Mouse (Mus musculus): Measurements from ENCODE around the gene Dnajb12. TPM values are rescaled to one million over a fixed set of nuclear protein-coding genes. Genes with fewer than 3 reads are reported as not detected.

The Dnajb12 gene
- polyA plus RNA-seq, 2 experiments: 26.3 to 34.1 TPM

DNA sequence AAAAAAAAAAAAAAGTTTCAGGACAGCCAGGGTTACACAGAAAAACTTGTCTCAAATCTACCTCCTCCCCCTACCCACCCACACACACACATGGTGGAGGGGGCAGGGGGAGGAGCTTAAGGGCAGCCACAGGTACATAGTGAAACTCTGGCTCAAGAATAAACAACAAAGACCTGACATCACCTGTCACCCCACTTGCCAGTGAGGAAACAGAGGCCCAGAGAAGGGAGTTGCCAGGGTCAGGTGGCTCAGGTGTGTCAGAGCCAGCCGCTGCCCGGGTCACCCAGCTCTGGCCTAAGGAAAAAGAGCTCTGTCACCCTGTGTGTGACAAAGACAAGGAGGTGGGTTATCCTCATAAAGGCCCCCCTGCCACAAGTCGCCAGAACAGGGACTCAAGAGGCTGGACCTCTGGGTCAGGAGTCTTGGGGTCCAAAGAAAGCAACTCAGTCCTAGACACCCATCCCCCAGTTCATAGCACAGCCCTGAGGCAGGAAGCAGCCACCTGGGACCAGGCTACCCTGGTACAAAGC lies 27.8 kb downstream of the Dnajb12 start:
- Histone ChIP-seq H3K27me3 (ENCODE audit: control insufficient read depth, insufficient read depth, low read length) (no peaks in the 10 kb centered on the region), H3K4me2 (replicated peaks; ENCODE audit: low read depth, low read length, severe bottlenecking) (no peak overlapping the region), H3K4me3 (replicated peaks; ENCODE audit: low read length) (no peak overlapping the region), H3K4me1 (ENCODE audit: control insufficient read depth, insufficient read depth, low read length) (peaks cover 53% of the 10 kb centered on the region), H3K27ac (replicated peaks; ENCODE audit: low read depth, low read length) (peak overlapping the region; percentile 6; the same call in 1 of the 2 replicates), H3K36me3 (ENCODE audit: control insufficient read depth, insufficient read depth, low read length) (no peaks in the 10 kb centered on the region), H3K9me3 (ENCODE audit: control insufficient read depth, low read length) (no peaks in the 10 kb centered on the region), H3K9ac (ENCODE audit: low read depth, low read length, severe bottlenecking) (no peak overlapping the region)
- no peak for DNase-seq (ENCODE audit: low spot score)
- 76% methylated on average over 3 of the region's 3 CpGs for WGBS
- no peak for TF ChIP-seq POLR2A (IDR thresholded peaks at IDR 0.05; ENCODE audit: borderline replicate concordance, extremely low read depth, insufficient read depth, insufficient read length)
- ATAC-seq (ENCODE audit: low FRiP score, low read depth): no peak

DNA sequence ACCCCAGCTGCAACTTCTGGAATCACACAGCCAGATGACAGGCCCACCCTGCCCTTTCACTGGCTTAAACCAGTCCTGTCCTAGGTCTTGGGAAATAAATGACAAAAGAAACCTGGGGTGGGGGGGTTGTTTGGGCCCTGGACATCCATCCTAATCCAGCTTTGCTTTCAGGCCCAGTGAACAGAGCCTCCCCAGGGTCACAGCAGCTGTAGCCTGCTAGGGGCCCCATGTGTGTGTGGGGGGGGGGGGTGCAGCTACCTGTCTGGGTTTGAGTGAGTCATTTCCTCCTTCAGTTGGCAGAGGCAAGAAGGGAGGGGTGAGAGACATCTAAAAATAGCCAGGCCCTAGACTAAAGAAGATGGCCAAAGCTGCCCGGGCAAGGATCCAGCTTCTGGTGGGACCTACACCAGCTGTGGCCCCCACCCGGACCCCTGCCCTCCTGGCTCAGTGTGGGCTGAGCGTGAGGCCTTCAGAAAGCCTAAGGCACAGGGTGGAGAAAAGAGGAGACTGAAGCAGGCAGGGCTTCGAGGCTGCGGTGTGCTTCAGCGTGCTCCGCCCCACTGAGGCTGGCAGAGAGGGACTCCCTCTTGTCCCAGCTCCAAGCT lies 28.4 kb downstream of the Dnajb12 start:
- no peak overlapping the region for H3K9ac ChIP-seq (ENCODE audit: low read depth, low read length, severe bottlenecking)
- H3K36me3 ChIP-seq (ENCODE audit: control insufficient read depth, insufficient read depth, low read length): no peaks in the 10 kb centered on the region
- TF ChIP-seq POLR2A (IDR thresholded peaks at IDR 0.05; ENCODE audit: borderline replicate concordance, extremely low read depth, insufficient read depth, insufficient read length): no peak
- H3K9me3 ChIP-seq (ENCODE audit: control insufficient read depth, low read length): no peaks in the 10 kb centered on the region
- H3K4me2 ChIP-seq (replicated peaks; ENCODE audit: low read depth, low read length, severe bottlenecking): no peak overlapping the region
- peaks cover 49% of the 10 kb centered on the region for H3K4me1 ChIP-seq (ENCODE audit: control insufficient read depth, insufficient read depth, low read length)
- H3K4me3 ChIP-seq (replicated peaks; ENCODE audit: low read length): no peak overlapping the region
- peak; percentile 47 for ATAC-seq (ENCODE audit: low FRiP score, low read depth)
- H3K27ac ChIP-seq (replicated peaks; ENCODE audit: low read depth, low read length): peak overlapping the region; percentile 67
- 14% methylated on average over 5 of the region's 7 CpGs for WGBS
- H3K27me3 ChIP-seq (ENCODE audit: control insufficient read depth, insufficient read depth, low read length): no peaks in the 10 kb centered on the region
- peak; percentile 79 for DNase-seq (ENCODE audit: low spot score)

DNA sequence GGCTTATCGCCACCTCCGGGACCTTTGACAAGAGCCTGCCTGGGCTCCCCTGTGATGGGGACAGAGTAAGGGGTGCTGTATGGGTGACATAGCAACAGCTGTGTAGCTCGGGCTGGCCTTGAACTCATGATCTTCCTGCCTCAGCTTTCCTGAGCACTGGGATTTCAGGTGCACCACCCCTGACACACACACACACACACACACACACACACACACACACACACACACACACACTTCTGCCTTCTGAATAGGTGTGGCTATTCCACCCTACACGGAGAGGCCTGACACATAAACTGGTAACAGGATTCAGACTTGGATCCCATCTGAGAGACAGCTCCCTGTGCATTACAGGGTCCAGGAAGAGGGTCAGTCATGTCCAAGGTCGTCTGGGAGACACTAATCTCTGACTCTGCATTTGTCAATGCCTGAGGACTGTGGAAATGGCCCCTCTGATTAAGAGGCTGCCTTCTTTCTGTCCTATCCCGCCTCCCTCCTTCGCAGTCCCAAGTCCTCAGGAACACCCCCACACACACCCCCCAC lies 29.5 kb downstream of the Dnajb12 start:
- Histone ChIP-seq H3K9me3 (ENCODE audit: control insufficient read depth, low read length) (no peaks in the 10 kb centered on the region), H3K9ac (ENCODE audit: low read depth, low read length, severe bottlenecking) (no peak overlapping the region), H3K27ac (replicated peaks; ENCODE audit: low read depth, low read length) (peak overlapping the region; percentile 48; the same call in 1 of the 2 replicates), H3K4me3 (replicated peaks; ENCODE audit: low read length) (no peak overlapping the region), H3K4me1 (ENCODE audit: control insufficient read depth, insufficient read depth, low read length) (peaks cover 41% of the 10 kb centered on the region), H3K36me3 (ENCODE audit: control insufficient read depth, insufficient read depth, low read length) (no peaks in the 10 kb centered on the region), H3K4me2 (replicated peaks; ENCODE audit: low read depth, low read length, severe bottlenecking) (peak overlapping the region; percentile 22), H3K27me3 (ENCODE audit: control insufficient read depth, insufficient read depth, low read length) (no peaks in the 10 kb centered on the region)
- 54% methylated on average over 7 of the region's 7 CpGs for WGBS
- ATAC-seq (ENCODE audit: low FRiP score, low read depth) (no peak), DNase-seq (ENCODE audit: low spot score) (no peak)
- TF ChIP-seq POLR2A (IDR thresholded peaks at IDR 0.05; ENCODE audit: borderline replicate concordance, extremely low read depth, insufficient read depth, insufficient read length): no peak

- ATAC-seq (ENCODE audit: low FRiP score, low read depth) (0 out of 2 replicates have a peak, but pooled peaks have one; percentile 29), DNase-seq (ENCODE audit: low spot score) (peak; percentile 82)
- H3K4me2 ChIP-seq (replicated peaks; ENCODE audit: low read depth, low read length, severe bottlenecking): peak overlapping the region; percentile 22
- peaks cover 41% of the 10 kb centered on the region for H3K4me1 ChIP-seq (ENCODE audit: control insufficient read depth, insufficient read depth, low read length)
- H3K9me3 ChIP-seq (ENCODE audit: control insufficient read depth, low read length): no peaks in the 10 kb centered on the region
- no peak for TF ChIP-seq POLR2A (IDR thresholded peaks at IDR 0.05; ENCODE audit: borderline replicate concordance, extremely low read depth, insufficient read depth, insufficient read length)
- H3K27ac ChIP-seq (replicated peaks; ENCODE audit: low read depth, low read length): peak overlapping the region; percentile 48; the same call in 1 of the 2 replicates
- 9% methylated on average over 14 of the region's 14 CpGs for WGBS
- no peak overlapping the region; the same call in 1 of the 2 replicates for H3K9ac ChIP-seq (ENCODE audit: low read depth, low read length, severe bottlenecking)
- no peaks in the 10 kb centered on the region for H3K36me3 ChIP-seq (ENCODE audit: control insufficient read depth, insufficient read depth, low read length)
- no peak overlapping the region for H3K4me3 ChIP-seq (replicated peaks; ENCODE audit: low read length)
- no peaks in the 10 kb centered on the region for H3K27me3 ChIP-seq (ENCODE audit: control insufficient read depth, insufficient read depth, low read length)
These were observed 30.0 kb downstream of the Dnajb12 start for GRCm38 (mm10) chr10:59909357-59909847.

- 27% methylated on average over 6 of the region's 6 CpGs for WGBS
These were observed 31.7 kb downstream of the Dnajb12 start for GRCm38 (mm10) chr10:59911091-59911490.

More at GRCm38 (mm10) chr10:59911091-59911490, 31.7 kb downstream of the Dnajb12 start:
- Histone ChIP-seq H3K9ac (ENCODE audit: low read depth, low read length, severe bottlenecking) (peak overlapping the region; percentile 16; the same call in 1 of the 2 replicates), H3K27me3 (ENCODE audit: control insufficient read depth, insufficient read depth, low read length) (no peaks in the 10 kb centered on the region), H3K36me3 (ENCODE audit: control insufficient read depth, insufficient read depth, low read length) (no peaks in the 10 kb centered on the region), H3K4me1 (ENCODE audit: control insufficient read depth, insufficient read depth, low read length) (peaks cover 46% of the 10 kb centered on the region), H3K9me3 (ENCODE audit: control insufficient read depth, low read length) (no peaks in the 10 kb centered on the region), H3K4me3 (replicated peaks; ENCODE audit: low read length) (no peak overlapping the region), H3K4me2 (replicated peaks; ENCODE audit: low read depth, low read length, severe bottlenecking) (peak overlapping the region; percentile 34), H3K27ac (replicated peaks; ENCODE audit: low read depth, low read length) (peak overlapping the region; percentile 33; the same call in 1 of the 2 replicates)
- TF ChIP-seq POLR2A (IDR thresholded peaks at IDR 0.05; ENCODE audit: borderline replicate concordance, extremely low read depth, insufficient read depth, insufficient read length): no peak
- DNase-seq (ENCODE audit: low spot score) (no peak), ATAC-seq (ENCODE audit: low FRiP score, low read depth) (no peak)

Measured in limb, embryonic 14.5 days (tissue).